In genomic region chr12:86969220-86969601, GRCm38 (mm10) we compare ENCODE assay signal across 22 mouse cellular contexts. TPM values are rescaled to one million over a fixed set of nuclear protein-coding genes. Genes with fewer than 3 reads are reported as not detected.
DNase-seq lines count a peak whose midpoint lies in the region; ATAC-seq and TF ChIP-seq lines count a peak whose summit lies in the region.
"Had no signal": no experiment of that assay in that cellular context is flagged by ENCODE, and none has a peak within 500 bp of the region (broad histone marks: within the 10 kb centered on the region; RNA-seq: fewer than 3 reads in every experiment).

No protein-coding gene starts in this region.

- H3K27ac ChIP-seq in forebrain, postnatal 0 days (ENCODE audit: low read depth, low read length) = peak overlapping the region; percentile 29; the same call in 1 of the 2 replicates
- H3K27ac ChIP-seq in forebrain, embryonic 16.5 days (ENCODE audit: low read length) = no peak overlapping the region
- H3K27ac ChIP-seq in heart, embryonic 16.5 days (ENCODE audit: low read length) = no peak overlapping the region
- peak overlapping the region; percentile 60; the same call in 1 of the 2 replicates for H3K27ac ChIP-seq in midbrain, embryonic 16.5 days (ENCODE audit: low read length)
- no peak overlapping the region for H3K27ac ChIP-seq in midbrain, embryonic 11.5 days (ENCODE audit: low read depth, low read length)
- H3K27ac ChIP-seq in olfactory bulb, adult 2 months (ENCODE audit: insufficient read depth, low read depth, low read length) = peak overlapping the region; percentile 84
- H3K27ac ChIP-seq: embryonic facial prominence, embryonic 10.5 days; hindbrain, embryonic 14.5 days; limb, embryonic 12.5 days; lung, embryonic 15.5 days; neural tube, embryonic 12.5 days had no signal

- no peak overlapping the region for H3K4me3 ChIP-seq in forebrain, postnatal 0 days (ENCODE audit: low read depth, low read length)
- H3K4me3 ChIP-seq in forebrain, embryonic 16.5 days (replicated peaks; ENCODE audit: low read length) = no peak overlapping the region
- H3K4me3 ChIP-seq in heart, embryonic 16.5 days (ENCODE audit: low read length) = no peak overlapping the region
- no peak overlapping the region for H3K4me3 ChIP-seq in midbrain, embryonic 16.5 days (ENCODE audit: low read depth, low read length)
- H3K4me3 ChIP-seq in midbrain, embryonic 11.5 days (ENCODE audit: low read depth, low read length) = no peak overlapping the region
- H3K4me3 ChIP-seq in olfactory bulb, adult 2 months (ENCODE audit: insufficient read depth, low read depth, low read length) = no peak overlapping the region
- H3K4me3 ChIP-seq: embryonic facial prominence, embryonic 10.5 days; limb, embryonic 12.5 days; lung, embryonic 15.5 days; neural tube, embryonic 12.5 days had no signal

- no peaks in the 10 kb centered on the region for H3K27me3 ChIP-seq in forebrain, postnatal 0 days (ENCODE audit: insufficient read depth, low read length)
- H3K27me3 ChIP-seq in forebrain, embryonic 16.5 days (replicated peaks; ENCODE audit: control insufficient read depth, insufficient read depth, low read length) = no peaks in the 10 kb centered on the region
- no peaks in the 10 kb centered on the region for H3K27me3 ChIP-seq in heart, embryonic 16.5 days (ENCODE audit: control insufficient read depth, insufficient read depth, low read length)
- H3K27me3 ChIP-seq in midbrain, embryonic 16.5 days (ENCODE audit: control insufficient read depth, insufficient read depth, low read depth, low read length) = no peaks in the 10 kb centered on the region
- H3K27me3 ChIP-seq in midbrain, embryonic 11.5 days (ENCODE audit: control insufficient read depth, insufficient read depth, low read length) = no peaks in the 10 kb centered on the region
- H3K27me3 ChIP-seq: limb, embryonic 12.5 days; lung, embryonic 15.5 days; neural tube, embryonic 12.5 days had no signal

- H3K36me3 ChIP-seq in forebrain, postnatal 0 days (ENCODE audit: insufficient read depth) = peaks cover 11% of the 10 kb centered on the region; the same call in 1 of the 2 replicates
- peaks cover 3% of the 10 kb centered on the region; the same call in 1 of the 2 replicates for H3K36me3 ChIP-seq in forebrain, embryonic 16.5 days (ENCODE audit: control insufficient read depth, insufficient read depth)
- peaks cover 4% of the 10 kb centered on the region; the same call in 1 of the 2 replicates for H3K36me3 ChIP-seq in heart, embryonic 16.5 days (ENCODE audit: control insufficient read depth, insufficient read depth)
- H3K36me3 ChIP-seq in midbrain, embryonic 16.5 days (ENCODE audit: control insufficient read depth, insufficient read depth, low read length) = peaks cover 5% of the 10 kb centered on the region; the same call in 1 of the 2 replicates
- no peaks in the 10 kb centered on the region for H3K36me3 ChIP-seq in midbrain, embryonic 11.5 days (ENCODE audit: control insufficient read depth, insufficient read depth, low read length)

- peaks cover 1% of the 10 kb centered on the region; the same call in 1 of the 2 replicates for H3K4me1 ChIP-seq in forebrain, postnatal 0 days (ENCODE audit: insufficient read depth)
- peaks cover 14% of the 10 kb centered on the region for H3K4me1 ChIP-seq in forebrain, embryonic 16.5 days (replicated peaks; ENCODE audit: control insufficient read depth, insufficient read depth, low read length)
- H3K4me1 ChIP-seq in heart, embryonic 16.5 days (ENCODE audit: control insufficient read depth, insufficient read depth, low read length) = peaks cover 28% of the 10 kb centered on the region
- H3K4me1 ChIP-seq in midbrain, embryonic 16.5 days (ENCODE audit: control insufficient read depth, insufficient read depth, low read length) = peaks cover 17% of the 10 kb centered on the region
- H3K4me1 ChIP-seq in midbrain, embryonic 11.5 days (ENCODE audit: control insufficient read depth, insufficient read depth, low read length) = peaks cover 2% of the 10 kb centered on the region
- peaks cover 45% of the 10 kb centered on the region for H3K4me1 ChIP-seq in olfactory bulb, adult 2 months (ENCODE audit: control insufficient read depth, insufficient read depth, low read length)

- no peak for TF ChIP-seq POLR2A in olfactory bulb, adult 2 months (IDR thresholded peaks at IDR 0.05; ENCODE audit: insufficient read depth, low read depth, low read length)

- WGBS in forebrain, postnatal 0 days = 69% methylated on average over 3 of the region's 3 CpGs
- 68% methylated on average over 3 of the region's 3 CpGs for WGBS in forebrain, embryonic 16.5 days
- 43% methylated on average over 3 of the region's 3 CpGs for WGBS in heart, embryonic 16.5 days
- 45% methylated on average over 3 of the region's 3 CpGs for WGBS in midbrain, embryonic 16.5 days
- 62% methylated on average over 3 of the region's 3 CpGs for WGBS in midbrain, embryonic 11.5 days
- WGBS in olfactory bulb, adult 2 months = 52% methylated on average over 3 of the region's 3 CpGs

- no peak for DNase-seq in forebrain, postnatal 0 days
- no peak for DNase-seq in heart, adult 18-20 months
- no peak for DNase-seq in midbrain, embryonic 11.5 days (ENCODE audit: low spot score, missing footprints)
- DNase-seq in kidney, adult 11 months = no peak
- DNase-seq: adrenal gland, postnatal 10 days; cerebellum, postnatal 36 days; kidney, postnatal 10 days; spleen, adult 18-20 months; thymus, adult 2 months had no signal

- H3K4me2 ChIP-seq in forebrain, postnatal 0 days (ENCODE audit: low read depth) = no peak overlapping the region
- no peak overlapping the region for H3K4me2 ChIP-seq in forebrain, embryonic 16.5 days (ENCODE audit: low read length)
- H3K4me2 ChIP-seq in heart, embryonic 16.5 days (ENCODE audit: low read depth, low read length) = 0 out of 2 replicates have a peak overlapping the region, but pooled peaks have one; percentile 15
- H3K4me2 ChIP-seq in midbrain, embryonic 16.5 days (ENCODE audit: low read length) = no peak overlapping the region
- no peak overlapping the region for H3K4me2 ChIP-seq in midbrain, embryonic 11.5 days
- H3K4me2 ChIP-seq: hindbrain, embryonic 14.5 days; limb, embryonic 12.5 days; lung, embryonic 15.5 days; neural tube, embryonic 12.5 days had no signal

- no peak for ATAC-seq in forebrain, postnatal 0 days
- ATAC-seq in forebrain, embryonic 16.5 days = no peak
- ATAC-seq in heart, embryonic 16.5 days (replicated peaks; ENCODE audit: extremely low read depth, insufficient read depth, low FRiP score) = no peak
- ATAC-seq in midbrain, embryonic 16.5 days = no peak
- no peak for ATAC-seq in midbrain, embryonic 11.5 days (ENCODE audit: low FRiP score)
- ATAC-seq: intestine, postnatal 0 days had no signal

- H3K9me3 ChIP-seq in forebrain, postnatal 0 days (ENCODE audit: low read length) = no peaks in the 10 kb centered on the region
- no peaks in the 10 kb centered on the region for H3K9me3 ChIP-seq in forebrain, embryonic 16.5 days (ENCODE audit: control insufficient read depth, low read length)
- H3K9me3 ChIP-seq in heart, embryonic 16.5 days (replicated peaks; ENCODE audit: control insufficient read depth, low read length) = no peaks in the 10 kb centered on the region
- H3K9me3 ChIP-seq in midbrain, embryonic 16.5 days (replicated peaks; ENCODE audit: control insufficient read depth, low read length, poor library complexity, severe bottlenecking) = no peaks in the 10 kb centered on the region
- H3K9me3 ChIP-seq in midbrain, embryonic 11.5 days (ENCODE audit: control insufficient read depth, low read length) = no peaks in the 10 kb centered on the region
- H3K9me3 ChIP-seq: embryonic facial prominence, embryonic 10.5 days; limb, embryonic 12.5 days; lung, embryonic 15.5 days; neural tube, embryonic 12.5 days had no signal

- no peak for TF ChIP-seq CTCF in forebrain, postnatal 0 days (IDR thresholded peaks at IDR 0.05; ENCODE audit: low read depth)
- no peak for TF ChIP-seq CTCF in olfactory bulb, adult 2 months (IDR thresholded peaks at IDR 0.05; ENCODE audit: insufficient read depth, low read depth, low read length)

- H3K9ac ChIP-seq in forebrain, postnatal 0 days = no peak overlapping the region
- no peak overlapping the region for H3K9ac ChIP-seq in forebrain, embryonic 16.5 days (replicated peaks; ENCODE audit: low read depth, low read length)
- H3K9ac ChIP-seq in heart, embryonic 16.5 days (ENCODE audit: low read length) = no peak overlapping the region
- no peak overlapping the region; the same call in 1 of the 2 replicates for H3K9ac ChIP-seq in midbrain, embryonic 16.5 days (ENCODE audit: low read depth, low read length)
- no peak overlapping the region for H3K9ac ChIP-seq in midbrain, embryonic 11.5 days (ENCODE audit: low read length)
- H3K9ac ChIP-seq: hindbrain, embryonic 14.5 days; limb, embryonic 12.5 days; lung, embryonic 15.5 days; neural tube, embryonic 12.5 days had no signal

RNA-seq across cellular contexts. Expression of gene Zdhhc22, which starts 21.0 kb away (rescaled TPM):
- 10.7 and 12.5 TPM in 2 replicates for total RNA-seq in forebrain, postnatal 0 days (2014; rRNA removed)
- polyA plus RNA-seq in forebrain, postnatal 0 days (2015; fragmentation: Nextera tagmentation; extraction: Ambion mirVana) = 12.3 and 21.7 TPM in 2 replicates
- 5.2 and 9.4 TPM in 2 replicates for polyA plus RNA-seq in forebrain, embryonic 16.5 days (2015; fragmentation: Nextera tagmentation; extraction: Ambion mirVana)
- 0.07 TPM in 2 replicates for polyA plus RNA-seq in heart, embryonic 16.5 days (2015; fragmentation: Nextera tagmentation; extraction: Ambion mirVana)
- total RNA-seq in heart, adult 18-20 months (2021) = not detected
- 24.4 and 28.1 TPM in 2 replicates for polyA plus RNA-seq in midbrain, embryonic 16.5 days (2015; fragmentation: Nextera tagmentation; extraction: Ambion mirVana)
- 0.41 and 0.51 TPM in 2 replicates for polyA plus RNA-seq in midbrain, embryonic 11.5 days (2014; fragmentation: Nextera tagmentation; extraction: Ambion mirVana)
- not detected in 2 replicates for polyA plus RNA-seq in olfactory bulb, adult 2 months (2012; ENCODE audit: insufficient read depth, insufficient read length, low replicate concordance, missing spikeins)
- polyA plus RNA-seq: gonadal fat pad, adult 2 months; macrophage had no signal

RNA-seq across cellular contexts. Expression of gene Cipc, which starts 22.4 kb away (rescaled TPM):
- 53.1 and 62.9 TPM in 2 replicates for total RNA-seq in forebrain, postnatal 0 days (2014; rRNA removed)
- polyA plus RNA-seq in forebrain, postnatal 0 days (2015; fragmentation: Nextera tagmentation; extraction: Ambion mirVana) = 28.4 and 38.1 TPM in 2 replicates
- 61.5 and 62.7 TPM in 2 replicates for polyA plus RNA-seq in forebrain, embryonic 16.5 days (2015; fragmentation: Nextera tagmentation; extraction: Ambion mirVana)
- polyA plus RNA-seq in heart, embryonic 16.5 days (2015; fragmentation: Nextera tagmentation; extraction: Ambion mirVana) = 25.1 and 25.9 TPM in 2 replicates
- 10 to 100 TPM; 37.1 to 40.8 TPM for total RNA-seq in heart, adult 18-20 months (2021)
- polyA plus RNA-seq in midbrain, embryonic 16.5 days (2015; fragmentation: Nextera tagmentation; extraction: Ambion mirVana) = 56.6 and 57.8 TPM in 2 replicates
- polyA plus RNA-seq in midbrain, embryonic 11.5 days (2014; fragmentation: Nextera tagmentation; extraction: Ambion mirVana) = 37.9 and 38.4 TPM in 2 replicates
- polyA plus RNA-seq in olfactory bulb, adult 2 months (2012; ENCODE audit: insufficient read depth, insufficient read length, low replicate concordance, missing spikeins) = 112 TPM in 1 of 2 replicates, not detected in the other

RNA-seq across cellular contexts. Expression of gene Tmem63c, which starts 51.9 kb away (rescaled TPM):
- total RNA-seq in forebrain, postnatal 0 days (2014; rRNA removed) = 20.1 and 21.8 TPM in 2 replicates
- 6.6 and 8.5 TPM in 2 replicates for polyA plus RNA-seq in forebrain, postnatal 0 days (2015; fragmentation: Nextera tagmentation; extraction: Ambion mirVana)
- 6.4 and 11.2 TPM in 2 replicates for polyA plus RNA-seq in forebrain, embryonic 16.5 days (2015; fragmentation: Nextera tagmentation; extraction: Ambion mirVana)
- 0.11 TPM in 1 of 2 replicates, not detected in the other for polyA plus RNA-seq in heart, embryonic 16.5 days (2015; fragmentation: Nextera tagmentation; extraction: Ambion mirVana)
- under 1 TPM; 0.08 to 0.12 TPM for total RNA-seq in heart, adult 18-20 months (2021)
- 12.9 and 13.7 TPM in 2 replicates for polyA plus RNA-seq in midbrain, embryonic 16.5 days (2015; fragmentation: Nextera tagmentation; extraction: Ambion mirVana)
- polyA plus RNA-seq in midbrain, embryonic 11.5 days (2014; fragmentation: Nextera tagmentation; extraction: Ambion mirVana) = 0.64 and 0.77 TPM in 2 replicates
- polyA plus RNA-seq in olfactory bulb, adult 2 months (2012; ENCODE audit: insufficient read depth, insufficient read length, low replicate concordance, missing spikeins) = not detected in 2 replicates
- total RNA-seq: monocyte, adult 5-6 weeks had no signal
- polyA plus RNA-seq: limb, embryonic 12.5 days; macrophage had no signal

Comparison
In these comparisons a context has a peak if more than half of its experiments do, and no peak if none do; other contexts are left out.
1. H3K27ac ChIP-seq: peak in forebrain, postnatal 0 days (single experiment), midbrain, embryonic 16.5 days (single experiment) and olfactory bulb, adult 2 months (single experiment); none in forebrain, embryonic 16.5 days (single experiment), heart, embryonic 16.5 days (single experiment) and midbrain, embryonic 11.5 days (single experiment).